Mouse (Mus musculus) cerebellum, adult (tissue): ENCODE data around the gene Rbms3.

Experiments
- ATAC-seq: cut with Nextera tagmentation; 2 replicates; pipeline ENCODE4 v1.9.2; 2017; ENCODE audit warnings: mild to moderate bottlenecking, moderate library complexity, mixed read lengths; ENCODE audit not compliant: insufficient number of reproducible peaks, low FRiP score, low TSS enrichment

Rbms3 gene

GRCm38 (mm10) chr9:116813396-116813795, 816.3 kb downstream of the Rbms3 start:
- no peak for ATAC-seq

- no peak for ATAC-seq
Measured at GRCm38 (mm10) chr9:116809260-116809659, 820.5 kb downstream of the Rbms3 start.

- ATAC-seq: no peak
Measured at GRCm38 (mm10) chr9:116808401-116808800, 821.3 kb downstream of the Rbms3 start.

- no peak for ATAC-seq
Measured at GRCm38 (mm10) chr9:116807166-116808081, 822.3 kb downstream of the Rbms3 start.

GRCm38 (mm10) chr9:116803292-116803731, 826.4 kb downstream of the Rbms3 start:
- ATAC-seq: no peak

GRCm38 (mm10) chr9:116802602-116803001, 827.1 kb downstream of the Rbms3 start:
- ATAC-seq: no peak

GRCm38 (mm10) chr9:116795240-116795955, 834.3 kb downstream of the Rbms3 start:
- no peak for ATAC-seq

GRCm38 (mm10) chr9:116791850-116792249, 837.9 kb downstream of the Rbms3 start:
- ATAC-seq: no peak

- no peak for ATAC-seq
Measured at GRCm38 (mm10) chr9:116786136-116787046, 843.3 kb downstream of the Rbms3 start.

- no peak for ATAC-seq
Measured at GRCm38 (mm10) chr9:116771820-116772219, 857.9 kb downstream of the Rbms3 start.

GRCm38 (mm10) chr9:116769358-116770054, 860.2 kb downstream of the Rbms3 start:
- ATAC-seq: no peak

- ATAC-seq: no peak
Measured at GRCm38 (mm10) chr9:116762395-116763025, 867.2 kb downstream of the Rbms3 start.

GRCm38 (mm10) chr9:116748857-116749584, 880.7 kb downstream of the Rbms3 start:
- ATAC-seq: no peak

- ATAC-seq: no peak
Measured at GRCm38 (mm10) chr9:116748346-116748745, 881.4 kb downstream of the Rbms3 start.

- ATAC-seq: no peak
Measured at GRCm38 (mm10) chr9:116746871-116747270, 882.8 kb downstream of the Rbms3 start.

GRCm38 (mm10) chr9:116737786-116738185, 891.9 kb downstream of the Rbms3 start:
- ATAC-seq: no peak

GRCm38 (mm10) chr9:116729172-116729571, 900.5 kb downstream of the Rbms3 start:
- ATAC-seq: no peak

GRCm38 (mm10) chr9:116728655-116729054, 901.1 kb downstream of the Rbms3 start:
- no peak for ATAC-seq

- ATAC-seq: no peak
Measured at GRCm38 (mm10) chr9:116728093-116728492, 901.6 kb downstream of the Rbms3 start.
